Comparison of ENCODE assay signal across 17 mouse cellular contexts in the genomic region with DNA sequence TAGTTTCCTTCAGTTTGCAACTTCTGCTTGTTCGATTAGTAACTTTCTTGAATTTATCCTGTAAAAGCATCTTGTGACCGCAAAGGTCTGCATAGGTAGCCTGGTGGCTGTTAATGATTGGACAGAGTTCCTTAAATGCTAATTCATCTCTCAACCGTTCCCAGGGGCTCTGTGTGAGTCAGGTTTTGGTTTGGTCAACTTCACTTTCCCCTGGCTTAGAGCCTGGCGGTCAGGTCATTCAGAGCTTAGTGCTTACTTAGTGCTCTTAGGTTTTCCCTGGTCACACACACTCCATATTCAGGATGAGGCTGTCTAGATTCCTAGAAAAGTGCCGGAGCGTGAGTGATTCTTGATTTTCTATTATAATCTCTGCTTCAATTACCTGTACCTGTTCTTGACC. TPM values are rescaled to one million over a fixed set of nuclear protein-coding genes. Genes with fewer than 3 reads are reported as not detected.
DNase-seq lines count a peak whose midpoint lies in the region; ATAC-seq lines count a peak whose summit lies in the region.
"Had no signal": no experiment of that assay in that cellular context is flagged by ENCODE, and none has a peak within 500 bp of the region (broad histone marks: within the 10 kb centered on the region; RNA-seq: fewer than 3 reads in every experiment).

No protein-coding gene starts in this region.

- ATAC-seq in erythroblast, adult 5-6 weeks (replicated peaks; ENCODE audit: low FRiP score, poor library complexity, severe bottlenecking): no peak
- ATAC-seq in liver, embryonic 11.5 days (replicated peaks; ENCODE audit: low FRiP score): no peak
- ATAC-seq: forebrain, embryonic 16.5 days had no signal

- no peaks in the 10 kb centered on the region for H3K4me1 ChIP-seq in liver, embryonic 11.5 days (replicated peaks; ENCODE audit: control insufficient read depth, insufficient read depth, low read length)

- H3K27ac ChIP-seq in liver, embryonic 11.5 days (ENCODE audit: low read depth, low read length): no peak overlapping the region

- no peaks in the 10 kb centered on the region for H3K9me3 ChIP-seq in liver, embryonic 11.5 days (ENCODE audit: control insufficient read depth, low read length)

- DNase-seq in 3T3-L1 (ENCODE audit: low read depth, low spot score): peak; percentile 3
- peak; percentile 28 for DNase-seq in kidney, adult 18-20 months
- peak; percentile 38 to 62 for DNase-seq in kidney, postnatal 25 days
- peak; percentile 35 for DNase-seq in lung, postnatal 25 days (ENCODE audit: low spot score)
- no peak for DNase-seq in cerebellum, adult 11-12 months
- DNase-seq in adrenal gland, adult (ENCODE audit: inconsistent age in 2 of 2, low spot score in 1 of 2): no peak
- DNase-seq in liver, embryonic 11.5 days (ENCODE audit: low spot score): no peak
- DNase-seq: adrenal gland, postnatal 36 days; cerebellum, postnatal 14 days; heart, postnatal 4 days; midbrain, embryonic 14.5 days; right cerebral cortex, adult 18-20 months; spleen, adult 18-20 months had no signal

- H3K4me3 ChIP-seq in liver, embryonic 11.5 days (ENCODE audit: low read depth, low read length): no peak overlapping the region
- H3K4me3 ChIP-seq: erythroblast, embryonic 14.5 days had no signal

- no peaks in the 10 kb centered on the region for H3K36me3 ChIP-seq in liver, embryonic 11.5 days (ENCODE audit: control insufficient read depth, insufficient read depth, low read length)

- no peaks in the 10 kb centered on the region for H3K27me3 ChIP-seq in liver, embryonic 11.5 days (replicated peaks; ENCODE audit: control insufficient read depth, insufficient read depth, low read length)

- H3K9ac ChIP-seq in liver, embryonic 11.5 days (ENCODE audit: low read depth, low read length): no peak overlapping the region

- H3K4me2 ChIP-seq in liver, embryonic 11.5 days: no peak overlapping the region

- 56% methylated on average over 6 of the region's 6 CpGs for WGBS in liver, embryonic 11.5 days

RNA-seq across cellular contexts. Expression of a gene that starts 12.6 kb away (rescaled TPM):
- total RNA-seq in erythroblast, adult 5-6 weeks (2015; ENCODE audit: low replicate concordance): not detected in 2 replicates
- not detected in 2 replicates for total RNA-seq in erythroblast, adult 5-6 weeks (2017; ENCODE audit: low replicate concordance)
- polyA plus RNA-seq in liver, embryonic 11.5 days (2014; fragmentation: Nextera tagmentation; extraction: Ambion mirVana): 0.07 and 0.19 TPM in 2 replicates
- polyA plus RNA-seq: C2C12; erythroblast, embryonic 14.5 days had no signal

Comparison
In these comparisons a context has a peak if more than half of its experiments do, and no peak if none do; other contexts are left out.
1. DNase-seq: peak in 3T3-L1 (single experiment), kidney, adult 18-20 months (single experiment), kidney, postnatal 25 days (2 of 2) and lung, postnatal 25 days (single experiment); none in cerebellum, adult 11-12 months (single experiment), adrenal gland, adult (0 of 2) and liver, embryonic 11.5 days (single experiment).